Mouse (Mus musculus) kidney, embryonic 16.5 days (tissue): ENCODE measurements around the gene Syngap1. TPM values are rescaled to one million over a fixed set of nuclear protein-coding genes. Genes with fewer than 3 reads are reported as not detected.

Source experiments
- ATAC-seq: fragments of 200-750 bp; cut with Nextera tagmentation; 2 replicates; pipeline ENCODE4 v1.8.0; 2017; ENCODE audit warnings: moderate TSS enrichment; ENCODE audit not compliant: low FRiP score, low TSS enrichment
- H3K27ac ChIP-seq: fragments of 300-500 bp; sonication (generic); 2 replicates; pipeline ENCODE4 v1.5.1; 2014; ENCODE audit warnings: low read length
- H3K27me3 ChIP-seq: fragments of 300-500 bp; sonication (generic); 2 replicates; pipeline ENCODE4 v1.6.1; 2014; ENCODE audit warnings: low read length, control low read depth, mixed read lengths; ENCODE audit not compliant: insufficient read depth
- H3K36me3 ChIP-seq: fragments of 300-500 bp; sonication (generic); 2 replicates; pipeline ENCODE4 v1.6.1; 2014; ENCODE audit warnings: low read length, control low read depth, mixed read lengths; ENCODE audit not compliant: insufficient read depth
- H3K4me1 ChIP-seq: fragments of 300-500 bp; sonication (generic); 2 replicates; pipeline ENCODE4 v1.6.1; 2014; ENCODE audit warnings: low read length, control low read depth, mixed read lengths; ENCODE audit not compliant: insufficient read depth
- H3K4me2 ChIP-seq: fragments of 300-500 bp; sonication (generic); replicated peaks from 2 replicates; pipeline ENCODE4 v1.6.1; 2014; ENCODE audit warnings: low read depth, low read length
- H3K4me3 ChIP-seq: fragments of 300-500 bp; sonication (generic); 2 replicates; pipeline ENCODE4 v1.5.1; 2014; ENCODE audit warnings: mild to moderate bottlenecking, low read length
- H3K9ac ChIP-seq: fragments of 300-500 bp; sonication (generic); replicated peaks from 2 replicates; pipeline ENCODE4 v1.6.1; 2014; ENCODE audit warnings: low read length
- H3K9me3 ChIP-seq: fragments of 300-500 bp; sonication (generic); 2 replicates; pipeline ENCODE4 v1.6.1; 2016; ENCODE audit warnings: low read length, control low read depth
- WGBS: fragments of 180-500 bp; shearing (Covaris S2); extraction: QIAGEN DNeasy Blood & Tissue Kit; methylation state at CpG from one replicate; pipeline ENCODE4 v1.1.7; 2014; 5-methylcytosine and 5-hydroxymethylcytosine counted together
- polyA plus RNA-seq: library from polyadenylated mRNA; unstranded; fragments of >200 nt; fragmentation: Nextera tagmentation; extraction: Ambion mirVana; gene quantifications from 2 replicates; pipeline ENCODE4 v1.2.1, GENCODE M21; 2015

Syngap1 gene
- polyA plus RNA-seq, 1 experiment from 2014 or later = 1.1 TPM

GRCm38 (mm10) chr17:26941841-26942570 is 953 bp downstream of the Syngap1 start:
- H3K36me3 ChIP-seq = 0 out of 2 replicates have a peak, but pooled peaks cover 5% of the 10 kb centered on the region
- peaks cover 53% of the 10 kb centered on the region for H3K4me1 ChIP-seq
- peak overlapping the region; percentile 87 for H3K4me2 ChIP-seq
- H3K4me3 ChIP-seq = peak overlapping the region; percentile 49
- H3K9me3 ChIP-seq = no peaks in the 10 kb centered on the region
- H3K27ac ChIP-seq = peak overlapping the region; percentile 43; the same call in 1 of the 2 replicates
- H3K9ac ChIP-seq = peak overlapping the region; percentile 77
- H3K27me3 ChIP-seq = no peaks in the 10 kb centered on the region
- 8% methylated on average over 4 of the region's 4 CpGs for WGBS
- ATAC-seq = no peak

DNA sequence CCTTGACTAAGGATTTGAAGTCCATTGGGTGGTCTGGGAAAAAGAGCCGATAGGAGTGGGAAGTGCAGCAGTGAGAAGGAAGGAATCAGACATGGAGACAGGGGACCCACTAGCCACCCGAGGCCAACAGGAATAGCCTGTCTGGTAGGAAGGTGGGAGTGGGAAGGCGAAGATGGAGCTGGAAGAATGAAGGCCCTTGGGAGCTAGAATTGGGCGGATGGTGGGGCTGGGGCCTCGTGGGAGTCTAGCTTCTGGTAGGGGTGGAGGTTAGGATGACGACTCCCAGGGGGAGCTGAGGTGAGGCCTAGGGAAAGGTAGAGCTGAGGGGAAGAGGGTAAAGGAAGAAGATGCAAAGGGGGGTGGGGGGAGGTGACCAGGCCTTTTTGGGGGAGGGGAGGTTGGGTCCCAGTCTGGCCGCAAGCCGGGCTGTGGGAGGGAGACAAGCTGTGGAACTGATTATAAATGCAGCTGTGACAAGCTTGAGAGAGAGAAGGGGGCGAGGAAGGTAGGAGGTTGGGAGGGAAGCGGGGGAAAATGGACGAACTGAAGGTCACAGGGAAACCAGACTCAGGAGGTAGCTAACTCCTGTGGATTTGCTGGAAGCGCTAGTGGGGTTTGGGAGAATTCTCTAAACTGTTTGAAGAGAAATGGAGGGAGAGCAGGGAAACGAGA is 4.9 kb downstream of the Syngap1 start:
- peak overlapping the region; percentile 55 for H3K4me3 ChIP-seq
- no peaks in the 10 kb centered on the region for H3K36me3 ChIP-seq
- H3K9ac ChIP-seq = peak overlapping the region; percentile 80
- H3K4me2 ChIP-seq = peak overlapping the region; percentile 88
- H3K4me1 ChIP-seq = peaks cover 54% of the 10 kb centered on the region
- ATAC-seq = no peak
- H3K27ac ChIP-seq = peak overlapping the region; percentile 82
- WGBS = 29% methylated on average over 13 of the region's 13 CpGs
- no peaks in the 10 kb centered on the region for H3K9me3 ChIP-seq
- H3K27me3 ChIP-seq = no peaks in the 10 kb centered on the region

DNA sequence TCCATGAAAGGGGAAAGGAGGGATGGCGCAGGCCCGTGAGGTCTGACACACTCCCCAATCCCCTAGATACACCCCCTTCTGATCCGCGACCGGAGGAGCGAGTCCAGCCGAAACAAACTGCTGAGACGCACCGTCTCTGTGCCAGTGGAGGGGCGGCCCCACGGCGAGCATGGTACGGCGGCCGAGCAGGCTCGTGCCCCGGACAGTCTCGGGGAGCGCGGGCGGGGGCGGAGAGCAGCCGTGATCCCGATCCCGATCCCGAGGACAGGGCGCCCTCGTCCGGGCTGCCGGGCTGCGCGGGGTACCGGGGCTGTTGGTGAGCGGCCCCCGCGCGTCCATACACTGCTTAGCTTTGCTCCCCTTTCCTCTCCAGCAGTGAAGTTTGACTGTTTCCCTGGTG is 5.5 kb downstream of the Syngap1 start:
- Histone ChIP-seq H3K9ac (peak overlapping the region; percentile 80), H3K27ac (peak overlapping the region; percentile 82), H3K27me3 (no peaks in the 10 kb centered on the region), H3K4me2 (peak overlapping the region; percentile 88), H3K9me3 (no peaks in the 10 kb centered on the region), H3K4me1 (peaks cover 59% of the 10 kb centered on the region), H3K36me3 (no peaks in the 10 kb centered on the region), H3K4me3 (peak overlapping the region; percentile 55)
- 2% methylated on average over 35 of the region's 37 CpGs for WGBS
- ATAC-seq = peak; percentile 36

DNA sequence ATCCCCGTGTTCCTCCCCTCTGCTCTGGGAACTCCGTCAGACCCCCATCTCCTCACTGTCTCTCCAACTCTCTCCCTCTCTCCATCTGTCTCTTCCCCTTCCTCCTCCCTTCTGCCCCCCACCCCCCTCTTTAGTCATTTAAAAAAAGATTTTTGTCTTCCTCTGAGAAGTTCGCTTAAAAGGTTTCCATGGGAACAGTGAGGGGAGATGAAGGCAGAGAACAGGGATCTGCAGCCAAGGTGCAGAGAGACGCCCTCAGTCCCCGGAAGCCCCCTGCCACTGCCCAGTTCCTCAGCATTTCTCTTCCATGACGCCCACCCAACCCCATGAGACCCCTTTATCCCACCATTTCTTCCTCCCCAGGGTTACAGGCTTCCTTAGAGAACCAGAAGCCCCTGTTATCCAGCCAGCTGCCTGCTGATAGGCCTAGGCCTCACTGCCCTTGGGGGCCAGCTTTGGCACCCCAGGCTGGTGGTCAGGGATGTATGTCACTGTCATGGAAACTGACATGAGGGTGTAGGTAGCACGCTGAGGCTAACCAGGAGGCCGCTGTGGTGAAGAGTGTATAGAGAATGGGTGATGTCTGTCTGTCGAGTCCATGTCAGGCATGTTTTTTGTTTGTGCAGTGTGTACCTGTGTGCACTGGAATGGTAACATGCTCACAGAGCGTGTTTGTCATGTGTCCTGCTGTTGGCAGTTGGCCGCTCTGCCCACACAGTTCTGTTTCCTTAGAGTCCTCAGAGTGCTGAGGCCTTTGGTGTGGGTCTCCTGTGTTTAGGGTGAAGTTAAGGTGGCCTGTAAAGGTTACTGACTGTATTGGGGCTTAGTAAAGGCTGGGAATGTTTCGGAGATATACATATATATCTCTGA is 6.4 kb downstream of the Syngap1 start:
- Histone ChIP-seq H3K4me3 (no peak overlapping the region), H3K4me1 (peaks cover 62% of the 10 kb centered on the region), H3K9ac (peak overlapping the region; percentile 80), H3K4me2 (peak overlapping the region; percentile 88), H3K27me3 (no peaks in the 10 kb centered on the region), H3K27ac (peak overlapping the region; percentile 82; the same call in 1 of the 2 replicates), H3K36me3 (no peaks in the 10 kb centered on the region), H3K9me3 (no peaks in the 10 kb centered on the region)
- ATAC-seq = no peak
- 56% methylated on average over 12 of the region's 12 CpGs for WGBS

- no peak for ATAC-seq
- peak overlapping the region; percentile 84 for H3K9ac ChIP-seq
- H3K9me3 ChIP-seq = no peaks in the 10 kb centered on the region
- H3K4me3 ChIP-seq = peak overlapping the region; percentile 65
- peak overlapping the region; percentile 100 for H3K4me2 ChIP-seq
- no peaks in the 10 kb centered on the region for H3K36me3 ChIP-seq
- peak overlapping the region; percentile 68 for H3K27ac ChIP-seq
- 2% methylated on average over 28 of the region's 87 CpGs for WGBS
- H3K4me1 ChIP-seq = peaks cover 71% of the 10 kb centered on the region
- no peaks in the 10 kb centered on the region for H3K27me3 ChIP-seq
Measured at GRCm38 (mm10) chr17:26948316-26949050, 7.4 kb downstream of the Syngap1 start.

GRCm38 (mm10) chr17:26949051-26949577 is 8.1 kb downstream of the Syngap1 start:
- peak overlapping the region; percentile 84 for H3K9ac ChIP-seq
- peaks cover 77% of the 10 kb centered on the region for H3K4me1 ChIP-seq
- 7% methylated on average over 13 of the region's 14 CpGs for WGBS
- no peaks in the 10 kb centered on the region for H3K27me3 ChIP-seq
- peak overlapping the region; percentile 65 for H3K4me3 ChIP-seq
- no peaks in the 10 kb centered on the region for H3K9me3 ChIP-seq
- H3K27ac ChIP-seq = peak overlapping the region; percentile 68
- peak; percentile 10; the same call in 1 of the 2 replicates for ATAC-seq
- peak overlapping the region; percentile 100 for H3K4me2 ChIP-seq
- H3K36me3 ChIP-seq = no peaks in the 10 kb centered on the region

DNA sequence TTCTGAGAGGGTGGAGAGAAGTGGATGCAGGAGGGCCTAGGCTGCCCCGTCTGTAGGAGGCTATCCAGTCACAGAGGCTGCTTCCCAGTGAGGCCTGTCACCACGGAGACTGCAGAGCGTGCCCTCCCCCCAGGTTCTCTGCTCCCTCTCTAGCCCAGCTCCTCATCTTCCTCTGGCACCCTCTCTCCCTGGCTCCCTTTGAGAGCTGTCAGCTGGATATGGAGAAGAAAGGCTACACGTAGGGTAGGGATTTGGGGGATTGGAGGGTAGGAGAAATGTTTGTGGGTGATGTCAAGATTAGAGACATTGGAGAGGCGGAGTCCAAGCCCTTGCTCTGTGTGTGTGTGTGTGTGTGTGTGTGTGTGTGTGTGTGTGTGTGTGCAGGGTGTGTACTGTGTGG is 8.8 kb downstream of the Syngap1 start:
- H3K4me2 ChIP-seq = peak overlapping the region; percentile 100; the same call in 1 of the 2 replicates
- no peaks in the 10 kb centered on the region for H3K27me3 ChIP-seq
- no peaks in the 10 kb centered on the region for H3K9me3 ChIP-seq
- WGBS = 51% methylated on average over 5 of the region's 5 CpGs
- 0 out of 2 replicates have a peak, but pooled peaks cover 1% of the 10 kb centered on the region for H3K36me3 ChIP-seq
- peaks cover 78% of the 10 kb centered on the region for H3K4me1 ChIP-seq
- H3K27ac ChIP-seq = peak overlapping the region; percentile 68
- H3K4me3 ChIP-seq = no peak overlapping the region
- H3K9ac ChIP-seq = no peak overlapping the region
- no peak for ATAC-seq

GRCm38 (mm10) chr17:26950560-26951288 is 9.7 kb downstream of the Syngap1 start:
- ATAC-seq = no peak
- Histone ChIP-seq H3K36me3 (0 out of 2 replicates have a peak, but pooled peaks cover 7% of the 10 kb centered on the region), H3K9ac (peak overlapping the region; percentile 54), H3K9me3 (no peaks in the 10 kb centered on the region), H3K4me3 (peak overlapping the region; percentile 42), H3K27me3 (no peaks in the 10 kb centered on the region), H3K4me2 (peak overlapping the region; percentile 64), H3K27ac (peak overlapping the region; percentile 32; the same call in 1 of the 2 replicates), H3K4me1 (peaks cover 74% of the 10 kb centered on the region)
- WGBS = 30% methylated on average over 7 of the region's 7 CpGs
